ENCODE assay signal across 42 mouse cellular contexts in genomic region chr9:123956892-123957291, GRCm38 (mm10). TPM values are rescaled to one million over a fixed set of nuclear protein-coding genes. Genes with fewer than 3 reads are reported as not detected.
"Had no signal": no experiment of that assay in that cellular context is flagged by ENCODE, and none has a peak within 500 bp of the region (broad histone marks: within the 10 kb centered on the region; RNA-seq: fewer than 3 reads in every experiment).

No protein-coding gene starts in this region.

- H3K9me3 ChIP-seq: limb, embryonic 10.5 days; limb, embryonic 12.5 days; limb, embryonic 13.5 days; limb, embryonic 15.5 days; liver, embryonic 12.5 days; liver, embryonic 15.5 days; lung, embryonic 15.5 days; megakaryocyte, embryonic 14.5 days; midbrain, embryonic 10.5 days; midbrain, embryonic 12.5 days; midbrain, embryonic 13.5 days; midbrain, embryonic 15.5 days had no signal

- H3K4me1 ChIP-seq: limb, embryonic 10.5 days; limb, embryonic 12.5 days; limb, embryonic 13.5 days; limb, embryonic 15.5 days; lung, embryonic 15.5 days; midbrain, embryonic 10.5 days; midbrain, embryonic 12.5 days; midbrain, embryonic 13.5 days; midbrain, embryonic 15.5 days had no signal

- H3K27me3 ChIP-seq: limb, embryonic 12.5 days; limb, embryonic 13.5 days; limb, embryonic 15.5 days; liver, embryonic 12.5 days; liver, embryonic 15.5 days; lung, embryonic 15.5 days; megakaryocyte, embryonic 14.5 days; midbrain, embryonic 12.5 days; midbrain, embryonic 13.5 days; midbrain, embryonic 15.5 days had no signal

- DNase-seq: left cerebral cortex, postnatal 4 days; liver, postnatal 0 days; lung, adult 18-20 months; lung, adult 2 months; lung, embryonic 14.5 days; lung, postnatal 10 days; lung, postnatal 14 days; lung, postnatal 36 days; midbrain, embryonic 14.5 days had no signal

- ATAC-seq: lung, postnatal 0 days; midbrain, embryonic 13.5 days; midbrain, embryonic 15.5 days; midbrain, embryonic 16.5 days had no signal

- H3K27ac ChIP-seq: left cerebral cortex, adult 2 months; limb, embryonic 10.5 days; limb, embryonic 12.5 days; limb, embryonic 13.5 days; limb, embryonic 15.5 days; lung, embryonic 15.5 days; macrophage; midbrain, embryonic 10.5 days; midbrain, embryonic 12.5 days; midbrain, embryonic 13.5 days; midbrain, embryonic 15.5 days had no signal

- H3K4me3 ChIP-seq: left cerebral cortex, adult 2 months; limb, embryonic 10.5 days; limb, embryonic 12.5 days; limb, embryonic 13.5 days; limb, embryonic 15.5 days; liver, embryonic 12.5 days; liver, embryonic 15.5 days; lung, embryonic 15.5 days; megakaryocyte, embryonic 14.5 days; midbrain, embryonic 10.5 days; midbrain, embryonic 12.5 days; midbrain, embryonic 13.5 days; midbrain, embryonic 15.5 days; myocyte had no signal

- H3K4me2 ChIP-seq: limb, embryonic 12.5 days; limb, embryonic 13.5 days; limb, embryonic 15.5 days; liver, embryonic 11.5 days; lung, embryonic 14.5 days; lung, embryonic 15.5 days; midbrain, embryonic 11.5 days; midbrain, embryonic 12.5 days; midbrain, embryonic 13.5 days; midbrain, embryonic 15.5 days had no signal

- H3K9ac ChIP-seq: limb, embryonic 12.5 days; limb, embryonic 13.5 days; limb, embryonic 15.5 days; liver, embryonic 12.5 days; liver, embryonic 14.5 days; liver, embryonic 15.5 days; liver, postnatal 0 days; lung, embryonic 14.5 days; lung, embryonic 15.5 days; midbrain, embryonic 12.5 days; midbrain, embryonic 13.5 days; midbrain, embryonic 15.5 days had no signal

- H3K36me3 ChIP-seq: limb, embryonic 10.5 days; limb, embryonic 12.5 days; limb, embryonic 13.5 days; limb, embryonic 15.5 days; liver, embryonic 12.5 days; liver, embryonic 15.5 days; lung, embryonic 15.5 days; midbrain, embryonic 10.5 days; midbrain, embryonic 12.5 days; midbrain, embryonic 13.5 days; midbrain, embryonic 15.5 days had no signal

RNA-seq across cellular contexts. Expression of gene Ccr1, which starts 11.6 kb away (rescaled TPM):
- total RNA-seq: left cerebral cortex, adult 18-20 months; megakaryocyte-erythroid progenitor cell, adult 5-6 weeks had no signal
- polyA plus RNA-seq: myocyte had no signal

RNA-seq across cellular contexts. Expression of gene Ccr1l1, which starts 21.3 kb away (rescaled TPM):
- total RNA-seq: left cerebral cortex, adult 18-20 months; left cerebral cortex, adult 2 months; left cerebral cortex, adult 8-10 months; left cerebral cortex, postnatal 10 days; left cerebral cortex, postnatal 14 days; left cerebral cortex, postnatal 25 days; left cerebral cortex, postnatal 36 days; left cerebral cortex, postnatal 4 days; liver, adult 2 months; megakaryocyte progenitor cell, adult 5-6 weeks; megakaryocyte-erythroid progenitor cell, adult 5-6 weeks; midbrain, postnatal 0 days; monocyte, adult 5-6 weeks had no signal
- polyA plus RNA-seq: limb, embryonic 10.5 days; limb, embryonic 11.5 days; limb, embryonic 12.5 days; limb, embryonic 13.5 days; limb, embryonic 15.5 days; liver, embryonic 11.5 days; liver, embryonic 12.5 days; liver, embryonic 15.5 days; liver, postnatal 0 days; lung, adult 2 months; lung, embryonic 14.5 days; lung, embryonic 15.5 days; lung, embryonic 16.5 days; lung, postnatal 0 days; midbrain, embryonic 10.5 days; midbrain, embryonic 11.5 days; midbrain, embryonic 12.5 days; midbrain, embryonic 13.5 days; midbrain, embryonic 14.5 days; midbrain, embryonic 15.5 days; midbrain, embryonic 16.5 days; midbrain, postnatal 0 days; myocyte had no signal
